Mouse (Mus musculus) large intestine, adult 2 months (tissue): ENCODE data around the gene Dock4. TPM values are rescaled to one million over a fixed set of nuclear protein-coding genes. Genes with fewer than 3 reads are reported as not detected.

Source experiments
- DNase-seq: peaks from one replicate; pipeline ENCODE4 v3.0.0-alpha.2; 2012; ENCODE audit warnings: low read depth, low spot score
- WGBS: fragments of 180-500 bp; shearing (Covaris S2); methylation state at CpG from one replicate; pipeline ENCODE4 v1.1.7; 2018; 5-methylcytosine and 5-hydroxymethylcytosine counted together
- polyA plus RNA-seq: library from polyadenylated mRNA; depleted of rRNA; stranded (reverse); fragments of >200 nt; gene quantifications from 2 replicates; pipeline ENCODE4 v1.2.3, GENCODE M21; 2012

Dock4 gene
- polyA plus RNA-seq, 1 experiment, result 0.69 TPM

DNA sequence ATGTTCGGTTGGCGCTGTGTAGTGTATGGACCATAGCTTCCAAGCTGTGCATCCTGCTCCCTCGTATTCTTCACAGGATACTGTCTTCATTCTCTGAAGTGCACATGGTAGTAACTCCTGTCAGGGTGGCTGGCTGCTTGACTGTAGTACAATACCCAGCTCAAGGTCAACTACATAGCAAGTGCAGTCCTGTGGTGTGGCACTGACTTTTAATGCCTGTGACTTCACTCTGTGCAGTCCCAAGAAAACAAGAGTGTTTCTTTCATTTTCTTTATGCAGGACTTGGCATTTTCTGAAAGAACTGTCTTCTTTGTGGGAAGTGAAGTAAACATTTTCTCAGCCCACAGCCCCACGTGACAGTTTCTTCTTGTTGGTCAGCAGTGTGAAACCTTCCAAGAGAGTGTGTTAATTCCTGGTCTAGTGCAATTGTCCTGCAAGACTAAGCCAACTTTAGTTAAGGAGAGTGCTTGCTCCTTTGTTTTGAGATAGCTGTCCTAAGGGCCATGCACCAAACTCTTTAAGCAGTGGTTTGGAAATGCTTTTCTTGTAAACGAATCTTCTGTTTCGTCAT is 109.3 kb downstream of the Dock4 start:
- WGBS, result 86% methylated on average over 6 of the region's 6 CpGs
- DNase-seq, result no peak

DNA sequence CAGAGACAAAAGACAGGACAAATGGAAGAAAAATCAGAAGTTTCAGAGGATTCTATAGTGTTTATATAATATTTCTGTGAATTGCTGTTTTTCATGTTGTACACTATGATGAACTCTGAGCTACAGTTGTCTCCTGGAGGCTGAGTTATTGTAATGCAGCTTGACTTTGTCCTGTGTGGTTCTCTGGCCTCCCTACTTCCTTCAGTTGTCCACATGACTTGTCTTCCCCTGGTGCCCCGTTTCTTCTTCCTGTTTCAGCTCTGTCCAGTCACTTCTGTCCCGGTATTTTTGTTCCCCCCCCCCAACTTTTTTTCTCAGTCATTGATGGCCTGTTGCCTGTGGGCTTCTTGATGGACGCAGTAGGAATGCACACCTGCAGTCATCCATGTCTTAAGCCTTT is 112.8 kb downstream of the Dock4 start:
- DNase-seq, result no peak
- 75% methylated on average over 3 of the region's 3 CpGs for WGBS

DNA sequence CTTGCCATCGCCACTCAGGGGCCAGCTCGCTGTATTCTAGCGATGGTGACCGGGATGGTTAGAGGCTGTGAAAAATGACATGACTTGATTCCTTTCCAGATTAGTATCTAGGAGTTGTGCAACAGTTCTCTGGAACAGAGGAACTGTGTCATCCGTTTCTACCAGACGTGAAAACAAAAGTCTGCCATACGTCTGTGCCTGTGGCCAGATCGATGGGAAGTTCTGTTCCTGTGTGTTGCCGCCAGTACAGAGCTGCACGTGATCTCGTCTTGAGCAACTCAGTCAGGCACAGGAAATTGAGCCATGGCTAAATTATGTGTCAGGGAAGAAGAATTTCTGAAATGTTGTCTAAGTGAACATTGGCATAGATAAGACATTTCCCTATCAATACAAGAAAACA is 113.4 kb downstream of the Dock4 start:
- no peak for DNase-seq
- 80% methylated on average over 11 of the region's 11 CpGs for WGBS

DNA sequence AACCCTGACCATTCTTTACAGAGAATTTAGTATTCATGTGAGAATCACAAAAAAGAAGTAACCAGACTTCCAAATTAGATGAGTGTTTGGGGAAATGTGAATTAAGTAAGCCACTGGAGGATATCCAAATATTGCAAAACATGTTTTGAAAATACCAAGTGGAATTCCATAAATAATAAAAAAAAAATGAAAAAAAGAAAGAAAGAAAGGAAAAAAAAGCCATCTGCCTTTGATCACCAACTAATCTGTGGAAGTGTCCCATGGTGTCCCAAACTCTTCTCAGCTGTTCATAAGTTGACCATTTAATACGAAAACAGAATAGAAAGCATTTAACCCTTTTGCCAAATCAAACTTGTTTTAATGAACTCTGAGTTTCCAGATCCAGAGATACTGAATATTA is 118.0 kb downstream of the Dock4 start:
- no peak for DNase-seq
- WGBS, result 67% methylated on average over 1 of the region's 1 CpGs

DNA sequence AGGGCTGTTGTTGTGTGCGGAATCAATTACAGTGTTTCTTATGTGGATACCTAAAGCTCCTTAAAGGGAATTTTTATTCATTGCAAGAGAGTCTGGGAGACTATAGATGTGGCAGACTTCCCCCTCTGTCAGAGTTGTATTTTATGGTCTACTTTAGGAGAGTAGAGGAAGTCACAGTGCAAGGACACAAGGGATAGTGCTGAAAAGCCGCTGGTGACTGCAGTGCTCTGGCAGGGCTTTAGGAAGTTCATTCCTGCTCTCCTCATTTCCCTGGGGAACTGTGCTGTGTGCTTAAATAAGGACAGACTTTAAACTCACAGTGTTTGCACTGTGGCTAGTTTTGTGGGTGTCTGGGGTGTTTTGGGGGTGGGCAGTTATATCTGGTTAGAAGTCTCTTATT is 118.5 kb downstream of the Dock4 start:
- no peak for DNase-seq
- WGBS, result 72% methylated on average over 2 of the region's 2 CpGs

DNA sequence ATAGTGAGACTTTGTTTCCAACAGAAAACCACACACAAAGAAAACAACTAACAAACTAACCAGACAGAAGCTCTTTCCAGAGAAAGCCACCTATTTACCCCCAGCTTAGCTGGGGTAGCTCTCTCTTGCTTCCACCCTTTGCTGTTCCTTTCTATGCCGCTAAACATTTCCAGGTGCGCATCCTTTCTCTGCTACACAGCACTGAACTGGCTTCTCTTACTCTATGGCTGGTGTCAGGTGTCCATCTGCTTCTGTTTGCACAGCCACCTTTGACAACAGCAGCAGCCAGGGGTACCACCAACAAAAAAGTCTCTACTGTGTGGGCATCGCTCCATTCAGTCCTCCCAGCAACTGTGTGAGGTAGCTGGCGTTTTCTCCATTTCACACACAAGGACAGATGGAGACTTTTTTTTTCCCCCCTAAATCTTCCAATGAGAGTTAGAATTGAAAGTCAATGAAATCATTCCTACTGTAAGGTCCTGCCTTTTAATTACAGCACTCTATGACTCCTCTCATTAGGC is 122.7 kb downstream of the Dock4 start:
- DNase-seq, result no peak
- 81% methylated on average over 4 of the region's 4 CpGs for WGBS

DNA sequence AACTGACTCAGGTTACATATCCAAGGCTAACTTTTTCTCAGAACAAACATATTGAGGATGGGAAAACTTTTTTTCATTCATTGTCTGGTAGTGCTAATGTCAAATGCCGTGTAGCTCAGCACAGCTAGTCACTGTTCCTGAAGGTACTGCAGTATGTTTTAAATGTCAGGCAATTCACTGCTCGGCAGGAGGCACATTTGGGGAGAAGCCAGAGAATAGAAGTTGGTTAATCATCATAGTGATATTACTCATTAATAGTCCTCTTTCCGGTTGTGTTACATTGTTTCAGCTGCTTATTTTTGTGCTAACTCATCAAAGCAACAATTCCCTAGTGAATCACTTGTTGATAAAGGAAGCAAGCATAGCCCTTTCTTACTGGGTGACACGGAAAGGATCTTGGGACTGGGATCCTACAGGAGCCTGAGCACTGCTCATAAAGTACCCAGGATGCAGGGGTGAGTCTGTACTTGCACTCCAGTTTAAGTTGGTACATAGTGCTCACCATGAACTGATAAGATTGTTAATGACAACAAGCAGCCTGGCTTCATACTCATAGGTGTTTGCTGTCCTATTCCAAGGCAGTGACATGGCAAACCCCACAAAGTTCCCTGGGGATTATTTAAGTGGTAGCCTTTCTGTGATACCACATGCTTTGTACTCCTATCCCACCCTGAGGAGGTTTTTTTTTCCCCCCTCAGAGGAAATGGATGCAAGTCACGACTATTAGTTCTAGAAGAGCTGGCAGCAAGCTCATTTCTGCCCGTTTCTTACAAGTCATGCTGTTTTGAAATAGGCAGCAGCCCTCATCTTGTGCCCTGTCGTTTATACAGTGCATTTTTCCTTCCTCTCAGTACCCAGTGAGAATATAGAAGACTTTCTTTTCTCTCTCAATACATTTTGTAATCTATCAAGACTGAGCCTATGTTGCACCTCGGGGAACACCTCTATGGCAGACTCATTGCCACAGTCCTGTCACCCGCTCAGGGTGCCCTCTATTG is 123.5 kb downstream of the Dock4 start:
- 61% methylated on average over 9 of the region's 9 CpGs for WGBS
- no peak for DNase-seq

DNA sequence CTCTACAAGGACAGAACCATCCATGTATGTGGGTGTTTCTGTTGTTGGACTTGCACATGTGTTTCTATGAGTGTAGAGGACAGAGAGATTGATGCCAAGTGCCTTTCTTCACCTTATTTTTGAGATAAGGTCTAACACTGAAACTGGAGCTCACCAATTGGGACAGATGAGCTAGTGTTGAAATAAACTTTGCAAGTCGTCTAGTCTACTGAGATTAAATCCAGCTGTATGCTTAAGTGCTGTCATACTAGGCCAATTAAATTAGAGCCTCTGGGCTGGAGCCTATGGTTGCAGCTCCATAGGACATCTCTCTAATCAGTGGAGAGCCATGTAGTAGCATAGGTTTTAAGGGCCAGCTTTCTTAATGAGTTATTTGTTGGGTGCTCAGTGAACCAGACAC is 124.5 kb downstream of the Dock4 start:
- DNase-seq, result no peak
- whole genome bisulfite sequencing, result 38% methylated on average over 1 of the region's 1 CpGs

DNA sequence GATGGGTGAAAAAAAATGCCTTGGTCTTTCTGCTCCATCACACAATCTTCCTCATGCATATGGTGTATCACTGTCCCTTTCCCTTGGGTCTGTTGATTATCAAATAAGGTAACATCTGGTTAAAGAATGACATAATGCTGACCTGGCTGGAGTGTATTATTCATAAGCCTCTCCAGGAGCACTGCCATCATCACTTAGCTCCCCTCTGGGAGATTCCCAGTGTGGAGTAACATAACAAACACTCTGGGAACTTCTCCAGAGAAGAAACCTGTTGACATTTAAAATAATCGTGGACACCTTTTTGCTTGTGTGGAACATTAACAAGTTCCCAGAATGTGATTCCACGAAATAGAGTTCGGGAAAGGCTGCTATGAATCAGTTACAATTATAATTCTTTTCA is 128.3 kb downstream of the Dock4 start:
- WGBS, result 56% methylated on average over 3 of the region's 3 CpGs

DNA sequence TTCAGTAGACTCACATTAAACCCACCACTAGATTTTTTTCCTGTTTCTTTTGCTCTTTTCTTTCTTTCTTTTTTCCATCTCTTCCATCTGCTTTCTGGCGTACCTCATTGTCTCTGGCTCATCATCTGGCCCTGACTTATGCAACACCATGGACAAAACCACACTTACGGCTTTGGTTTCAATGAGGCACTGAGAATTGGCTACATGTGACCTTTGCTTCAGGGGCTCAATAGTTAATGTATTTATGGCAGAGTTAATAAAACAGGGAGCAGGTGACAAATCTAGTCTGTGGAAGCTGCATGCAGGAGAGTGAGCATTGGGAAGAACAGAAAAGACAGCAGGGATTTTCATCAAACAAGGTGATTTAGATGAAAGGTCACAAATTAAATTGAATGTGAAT is 131.0 kb downstream of the Dock4 start:
- 91% methylated on average over 2 of the region's 2 CpGs for WGBS
- no peak for DNase-seq

More for the DNA sequence above, 128.3 kb downstream of the Dock4 start:
- DNase-seq, result no peak

DNA sequence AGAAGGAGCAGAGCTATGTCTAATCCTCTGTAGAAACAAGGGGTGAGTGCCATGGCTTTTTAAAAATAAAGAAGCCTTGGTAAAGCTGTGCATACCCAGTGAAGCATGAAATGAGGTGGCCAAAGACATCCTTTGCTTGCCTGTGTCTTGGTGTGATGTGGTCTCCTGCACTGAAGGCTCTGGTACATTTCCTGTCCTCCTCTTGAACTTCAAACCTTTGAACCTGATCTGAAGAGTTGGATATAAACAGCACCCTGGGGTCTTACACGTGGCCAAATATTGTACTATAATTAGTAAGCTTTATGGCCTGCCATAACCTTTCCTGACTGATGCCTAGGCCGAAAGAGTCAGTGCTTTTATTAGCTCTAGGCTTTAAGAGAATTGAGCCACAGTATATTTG is 134.6 kb downstream of the Dock4 start:
- no peak for DNase-seq
- 16% methylated on average over 2 of the region's 2 CpGs for WGBS

DNA sequence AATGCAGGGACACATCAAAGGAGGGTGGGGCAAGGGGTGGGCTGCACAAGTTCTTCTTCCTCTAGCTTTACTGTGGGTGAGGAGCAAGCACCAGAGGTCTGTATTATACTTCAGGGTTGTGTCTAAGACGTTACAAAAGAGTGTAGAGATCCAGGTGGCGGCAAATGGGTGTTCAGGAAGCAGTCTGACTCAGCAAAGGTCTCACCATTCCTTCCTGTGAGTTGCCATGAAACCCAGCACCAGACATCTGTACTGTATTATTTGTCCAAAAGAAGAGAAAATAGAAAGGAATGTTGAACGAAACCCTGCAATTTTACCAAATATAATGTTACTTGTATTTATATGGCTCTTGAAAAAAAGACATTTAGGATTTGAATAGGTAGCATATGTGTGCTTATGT is 135.3 kb downstream of the Dock4 start:
- no peak for DNase-seq
- WGBS, result 59% methylated on average over 3 of the region's 3 CpGs

DNA sequence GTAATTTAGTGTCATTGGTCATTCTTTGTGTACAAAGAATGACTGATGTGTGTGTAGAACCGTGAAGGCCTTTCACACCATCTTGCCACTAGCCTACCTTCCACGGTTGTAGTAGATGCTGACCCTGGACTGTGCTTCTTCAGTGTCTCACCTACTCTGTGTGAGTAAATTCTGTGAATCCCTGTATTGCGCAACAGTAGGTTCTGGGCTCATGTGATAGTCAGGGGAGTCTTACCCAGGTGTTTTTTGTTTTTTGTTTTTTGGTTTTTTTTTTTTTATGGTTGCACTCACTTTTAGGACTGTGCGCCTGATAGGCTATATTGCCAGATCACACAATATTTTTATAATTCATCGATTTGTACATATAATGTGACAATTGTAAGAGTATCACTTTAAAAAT is 136.3 kb downstream of the Dock4 start:
- 84% methylated on average over 5 of the region's 5 CpGs for WGBS
- DNase-seq, result no peak

DNA sequence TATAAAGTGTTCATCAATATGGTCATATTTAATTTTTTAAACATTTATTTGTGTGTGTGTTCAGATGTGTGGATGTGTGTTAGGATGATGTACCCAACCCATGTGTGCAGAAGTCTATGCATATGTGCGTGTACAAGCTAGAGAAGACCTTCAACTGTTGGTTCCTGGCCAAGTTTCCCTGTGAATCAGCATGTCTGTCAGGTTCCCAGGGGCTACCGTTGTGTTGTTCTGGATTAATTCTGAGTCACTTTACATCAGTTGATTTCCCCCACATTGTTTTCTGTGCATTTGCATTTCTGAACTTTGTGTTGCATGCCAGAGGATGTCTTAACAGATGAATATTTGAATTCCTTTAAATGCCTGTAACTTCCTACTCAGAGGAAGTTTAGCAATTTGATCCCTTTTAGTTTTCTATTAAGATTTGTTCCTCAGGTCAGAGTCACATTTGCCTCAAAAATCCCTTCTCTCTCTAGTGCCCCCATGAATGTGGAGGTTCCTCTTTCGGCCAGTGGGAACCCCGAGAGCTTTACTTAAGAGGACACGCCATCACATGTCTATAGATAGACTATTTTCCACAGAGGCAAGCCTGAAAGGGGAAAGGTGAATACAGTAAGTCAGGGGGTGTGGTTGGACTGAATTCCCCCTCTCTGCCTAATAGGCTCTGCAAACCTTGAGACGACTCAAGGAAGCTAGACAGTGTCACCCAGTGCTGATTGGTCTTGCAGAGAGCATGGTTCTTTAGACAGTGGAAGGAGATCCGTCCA is 139.0 kb downstream of the Dock4 start:
- DNase-seq, result no peak
- WGBS, result 77% methylated on average over 7 of the region's 7 CpGs

DNA sequence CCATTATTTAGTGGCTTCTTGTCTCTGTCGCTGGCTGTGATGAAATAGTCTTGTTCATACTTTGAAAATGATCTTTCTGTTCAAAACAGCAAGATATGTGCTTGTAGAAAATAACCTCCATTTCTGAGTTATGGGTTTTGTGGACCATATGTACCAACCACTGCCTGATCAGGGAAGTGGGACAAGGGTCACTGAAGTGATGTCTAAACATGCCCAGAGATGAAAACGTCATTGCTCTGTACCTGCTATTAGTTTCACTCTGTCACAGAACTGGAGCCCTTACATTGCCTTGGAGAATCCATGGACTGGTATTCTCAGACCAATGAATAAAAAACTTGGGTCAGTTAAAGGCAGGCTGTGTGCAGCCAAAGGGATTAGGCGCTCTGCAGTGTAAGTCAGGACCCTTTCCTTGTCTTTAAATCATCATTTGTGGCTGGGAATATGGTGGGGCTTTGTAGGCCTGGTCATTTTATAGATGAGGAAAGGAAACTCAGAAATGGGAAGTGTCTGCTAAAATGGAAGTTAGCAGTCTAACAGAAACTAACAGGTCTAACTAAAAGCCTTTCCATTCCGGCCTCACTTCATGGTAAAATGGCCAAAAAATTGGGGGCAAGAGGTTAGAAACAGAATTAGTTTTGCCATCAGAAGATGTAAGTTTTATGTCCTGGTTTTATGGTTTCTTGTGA is 139.8 kb downstream of the Dock4 start:
- DNase-seq, result no peak
- 78% methylated on average over 4 of the region's 4 CpGs for WGBS

DNA sequence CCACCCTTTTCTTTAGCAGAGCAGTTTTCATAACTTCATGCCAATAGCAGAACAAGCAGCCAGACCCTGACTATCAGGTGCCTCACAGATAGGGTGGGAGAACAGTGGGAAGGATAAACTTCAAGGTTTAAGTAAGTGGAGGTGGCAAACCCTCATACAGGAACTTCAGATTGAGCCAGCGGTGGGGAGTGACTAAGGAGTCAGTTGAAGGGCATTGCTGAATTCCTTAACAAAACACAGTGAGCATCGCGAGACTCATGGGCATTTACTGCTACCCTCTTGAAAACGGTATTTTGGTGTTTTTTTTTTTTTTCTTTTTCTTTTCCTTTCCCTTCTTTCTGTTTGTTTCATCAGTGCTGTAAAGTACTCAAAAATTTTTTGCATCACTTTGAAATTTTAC is 148.4 kb downstream of the Dock4 start:
- 82% methylated on average over 4 of the region's 4 CpGs for WGBS
- no peak for DNase-seq

DNA sequence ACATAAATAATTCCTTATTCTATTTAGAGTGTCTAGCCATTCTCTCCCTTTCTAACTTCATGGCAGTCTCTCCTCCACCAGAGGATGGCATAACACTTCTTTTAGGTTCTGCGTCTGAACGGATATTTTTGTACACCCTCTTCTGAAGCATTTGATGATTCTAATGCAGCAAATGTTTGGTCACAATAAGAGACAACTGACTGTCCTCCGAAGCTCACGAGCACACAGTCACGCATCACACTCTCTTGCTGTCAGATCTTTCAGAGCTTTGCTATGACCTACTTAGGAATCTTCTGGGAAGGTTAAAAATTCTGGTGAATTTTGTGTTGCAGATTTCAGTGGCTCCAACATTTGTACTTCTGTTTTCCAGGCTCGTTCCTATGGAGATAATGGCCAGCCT is 149.7 kb downstream of the Dock4 start:
- WGBS, result 90% methylated on average over 6 of the region's 6 CpGs
- DNase-seq, result no peak

DNA sequence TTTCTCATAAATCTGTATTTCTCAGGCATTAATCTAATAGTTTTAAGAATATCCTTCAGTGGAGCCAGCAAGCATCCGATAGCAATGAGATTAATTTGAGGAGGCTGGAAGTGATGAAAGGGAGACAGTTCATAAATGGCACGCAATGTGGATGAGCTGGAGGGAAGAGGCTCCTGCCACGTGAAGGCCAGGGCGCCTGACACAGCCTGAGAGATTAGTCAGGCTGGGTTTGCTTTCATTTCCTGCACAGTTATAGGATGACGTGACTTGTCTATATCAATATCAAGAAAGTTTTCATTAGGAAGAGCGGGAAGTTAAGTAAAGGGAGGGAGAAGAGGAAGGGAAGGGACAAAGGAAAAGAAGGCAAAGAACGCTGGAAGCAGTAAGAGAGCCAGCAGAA is 150.3 kb downstream of the Dock4 start:
- WGBS, result 91% methylated on average over 7 of the region's 7 CpGs
- DNase-seq, result no peak

DNA sequence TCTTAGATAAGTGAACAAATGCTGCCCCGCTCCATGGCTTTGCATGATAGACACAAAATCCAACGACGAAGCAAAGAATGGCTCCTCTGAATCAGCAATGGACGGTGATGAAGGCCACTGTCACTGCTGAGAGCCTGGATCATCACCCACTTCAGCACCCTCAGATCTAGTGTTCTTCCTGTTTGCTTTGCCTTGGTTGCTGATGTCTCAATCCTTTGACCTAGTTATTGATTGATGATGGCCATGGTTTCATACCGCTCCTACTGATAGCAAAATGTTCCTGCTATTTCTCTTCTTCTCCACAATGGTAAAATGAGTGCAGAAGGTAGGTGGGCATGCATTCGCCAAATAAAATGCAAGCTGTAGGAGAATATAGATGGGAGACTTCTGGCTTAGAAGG is 150.7 kb downstream of the Dock4 start:
- 93% methylated on average over 6 of the region's 6 CpGs for WGBS
- no peak for DNase-seq

DNA sequence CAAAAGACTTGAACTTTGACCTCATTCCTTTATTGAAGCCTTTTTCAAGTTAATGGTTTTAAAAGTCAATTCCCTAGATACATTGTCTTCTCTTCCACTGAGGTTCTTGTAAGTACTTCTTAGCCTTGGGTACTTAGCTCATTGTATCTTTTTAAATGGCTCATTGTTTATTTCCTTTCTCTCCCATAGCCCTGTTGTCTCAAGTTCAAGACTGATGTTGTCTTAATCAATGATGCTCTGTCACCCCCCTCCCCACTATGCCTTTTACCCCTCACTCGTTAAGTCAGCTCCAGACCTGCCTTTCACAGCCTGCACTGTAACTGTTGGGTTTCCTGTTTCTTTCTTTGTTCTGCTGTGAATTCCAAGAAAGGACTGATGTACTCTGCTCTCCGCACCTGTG is 154.2 kb downstream of the Dock4 start:
- DNase-seq, result no peak
- WGBS, result 90% methylated on average over 2 of the region's 2 CpGs
